Mouse (Mus musculus): ENCODE data around the gene Mex3a. TPM values are rescaled to one million over a fixed set of nuclear protein-coding genes. Genes with fewer than 3 reads are reported as not detected.
A peak's percentile ranks its signal among the peaks of the same experiment; 100 is the strongest.

The Mex3a gene
- polyA plus RNA-seq, 1 experiment from 2014 or later: 34.8 TPM

- H3K27ac ChIP-seq: peak overlapping the region; percentile 91
- H3K9me3 ChIP-seq (replicated peaks): no peaks in the 10 kb centered on the region
- H3K36me3 ChIP-seq: no peaks in the 10 kb centered on the region
- no peaks in the 10 kb centered on the region for H3K27me3 ChIP-seq (ENCODE audit: low read depth, poor library complexity, severe bottlenecking)
- WGBS: 57% methylated on average over 13 of the region's 13 CpGs
- peak overlapping the region; percentile 50 for H3K4me3 ChIP-seq
- DNase-seq (ENCODE audit: low spot score): no peak
- H3K4me1 ChIP-seq: peaks cover 61% of the 10 kb centered on the region
Measured at GRCm38 (mm10) chr3:88510421-88511289, 21.5 kb upstream of the Mex3a start.

- Histone ChIP-seq H3K9me3 (replicated peaks) (no peaks in the 10 kb centered on the region), H3K4me3 (peak overlapping the region; percentile 4; the same call in 1 of the 2 replicates), H3K27ac (peak overlapping the region; percentile 71), H3K4me1 (peaks cover 57% of the 10 kb centered on the region), H3K27me3 (ENCODE audit: low read depth, poor library complexity, severe bottlenecking) (peaks cover 6% of the 10 kb centered on the region; the same call in 1 of the 2 replicates), H3K36me3 (no peaks in the 10 kb centered on the region)
- no peak for DNase-seq (ENCODE audit: low spot score)
- WGBS: 59% methylated on average over 4 of the region's 4 CpGs
Measured at GRCm38 (mm10) chr3:88511559-88511958, 20.6 kb upstream of the Mex3a start.

GRCm38 (mm10) chr3:88512141-88512895 lies 19.9 kb upstream of the Mex3a start:
- Histone ChIP-seq H3K27me3 (ENCODE audit: low read depth, poor library complexity, severe bottlenecking) (peaks cover 6% of the 10 kb centered on the region; the same call in 1 of the 2 replicates), H3K36me3 (no peaks in the 10 kb centered on the region), H3K4me1 (peaks cover 51% of the 10 kb centered on the region), H3K27ac (peak overlapping the region; percentile 71), H3K4me3 (peak overlapping the region; percentile 4; the same call in 1 of the 2 replicates), H3K9me3 (replicated peaks) (no peaks in the 10 kb centered on the region)
- 52% methylated on average over 6 of the region's 6 CpGs for WGBS
- no peak for DNase-seq (ENCODE audit: low spot score)

- WGBS: 50% methylated on average over 11 of the region's 15 CpGs
- Histone ChIP-seq H3K27ac (peak overlapping the region; percentile 71), H3K4me3 (peak overlapping the region; percentile 4; the same call in 1 of the 2 replicates), H3K9me3 (replicated peaks) (no peaks in the 10 kb centered on the region), H3K27me3 (ENCODE audit: low read depth, poor library complexity, severe bottlenecking) (peaks cover 6% of the 10 kb centered on the region; the same call in 1 of the 2 replicates), H3K4me1 (peaks cover 52% of the 10 kb centered on the region), H3K36me3 (no peaks in the 10 kb centered on the region)
- no peak for DNase-seq (ENCODE audit: low spot score)
Measured at GRCm38 (mm10) chr3:88512896-88513545, 19.2 kb upstream of the Mex3a start.

- Histone ChIP-seq H3K27ac (peak overlapping the region; percentile 71), H3K4me3 (peak overlapping the region; percentile 4; the same call in 1 of the 2 replicates), H3K4me1 (peaks cover 56% of the 10 kb centered on the region), H3K9me3 (replicated peaks) (no peaks in the 10 kb centered on the region), H3K36me3 (no peaks in the 10 kb centered on the region), H3K27me3 (ENCODE audit: low read depth, poor library complexity, severe bottlenecking) (peaks cover 6% of the 10 kb centered on the region; the same call in 1 of the 2 replicates)
- no peak for DNase-seq (ENCODE audit: low spot score)
- WGBS: 82% methylated on average over 7 of the region's 7 CpGs
Measured at GRCm38 (mm10) chr3:88513546-88514115, 18.6 kb upstream of the Mex3a start.

GRCm38 (mm10) chr3:88514231-88515094 lies 17.7 kb upstream of the Mex3a start:
- no peaks in the 10 kb centered on the region for H3K36me3 ChIP-seq
- H3K27me3 ChIP-seq (ENCODE audit: low read depth, poor library complexity, severe bottlenecking): peaks cover 6% of the 10 kb centered on the region; the same call in 1 of the 2 replicates
- 80% methylated on average over 10 of the region's 10 CpGs for WGBS
- no peaks in the 10 kb centered on the region for H3K9me3 ChIP-seq (replicated peaks)
- H3K4me1 ChIP-seq: peaks cover 52% of the 10 kb centered on the region
- no peak overlapping the region for H3K4me3 ChIP-seq
- DNase-seq (ENCODE audit: low spot score): no peak
- H3K27ac ChIP-seq: peak overlapping the region; percentile 71

GRCm38 (mm10) chr3:88515095-88515386 lies 17.2 kb upstream of the Mex3a start:
- Histone ChIP-seq H3K4me1 (peaks cover 47% of the 10 kb centered on the region), H3K27me3 (ENCODE audit: low read depth, poor library complexity, severe bottlenecking) (peaks cover 6% of the 10 kb centered on the region; the same call in 1 of the 2 replicates), H3K27ac (no peak overlapping the region), H3K36me3 (no peaks in the 10 kb centered on the region), H3K4me3 (no peak overlapping the region), H3K9me3 (replicated peaks) (no peaks in the 10 kb centered on the region)
- no peak for DNase-seq (ENCODE audit: low spot score)
- 98% methylated on average over 2 of the region's 2 CpGs for WGBS

- Histone ChIP-seq H3K27ac (no peak overlapping the region), H3K36me3 (no peaks in the 10 kb centered on the region), H3K4me1 (peaks cover 35% of the 10 kb centered on the region), H3K4me3 (no peak overlapping the region), H3K9me3 (replicated peaks) (no peaks in the 10 kb centered on the region), H3K27me3 (ENCODE audit: low read depth, poor library complexity, severe bottlenecking) (peaks cover 6% of the 10 kb centered on the region; the same call in 1 of the 2 replicates)
- 87% methylated on average over 2 of the region's 2 CpGs for WGBS
- no peak for DNase-seq (ENCODE audit: low spot score)
Measured at GRCm38 (mm10) chr3:88516407-88516806, 15.8 kb upstream of the Mex3a start.

GRCm38 (mm10) chr3:88518411-88518810 lies 13.8 kb upstream of the Mex3a start:
- H3K9me3 ChIP-seq (replicated peaks): no peaks in the 10 kb centered on the region
- H3K27ac ChIP-seq: no peak overlapping the region
- WGBS: 73% methylated on average over 4 of the region's 4 CpGs
- H3K4me1 ChIP-seq: peaks cover 15% of the 10 kb centered on the region
- H3K27me3 ChIP-seq (ENCODE audit: low read depth, poor library complexity, severe bottlenecking): peaks cover 6% of the 10 kb centered on the region; the same call in 1 of the 2 replicates
- no peak overlapping the region for H3K4me3 ChIP-seq
- no peak for DNase-seq (ENCODE audit: low spot score)
- H3K36me3 ChIP-seq: peaks cover 14% of the 10 kb centered on the region

GRCm38 (mm10) chr3:88520078-88520477 lies 12.1 kb upstream of the Mex3a start:
- no peak overlapping the region for H3K4me3 ChIP-seq
- no peak for DNase-seq (ENCODE audit: low spot score)
- no peaks in the 10 kb centered on the region for H3K9me3 ChIP-seq (replicated peaks)
- peaks cover 31% of the 10 kb centered on the region for H3K36me3 ChIP-seq
- 90% methylated on average over 2 of the region's 2 CpGs for WGBS
- H3K4me1 ChIP-seq: peaks cover 6% of the 10 kb centered on the region; the same call in 1 of the 2 replicates
- H3K27me3 ChIP-seq (ENCODE audit: low read depth, poor library complexity, severe bottlenecking): peaks cover 6% of the 10 kb centered on the region; the same call in 1 of the 2 replicates
- no peak overlapping the region for H3K27ac ChIP-seq

- Histone ChIP-seq H3K27ac (no peak overlapping the region), H3K27me3 (ENCODE audit: low read depth, poor library complexity, severe bottlenecking) (peaks cover 4% of the 10 kb centered on the region; the same call in 1 of the 2 replicates), H3K36me3 (peaks cover 37% of the 10 kb centered on the region), H3K4me1 (peaks cover 9% of the 10 kb centered on the region), H3K9me3 (replicated peaks) (no peaks in the 10 kb centered on the region), H3K4me3 (no peak overlapping the region)
- WGBS: 93% methylated on average over 6 of the region's 6 CpGs
- no peak for DNase-seq (ENCODE audit: low spot score)
Measured at GRCm38 (mm10) chr3:88521156-88521555, 11.0 kb upstream of the Mex3a start.

Measured in limb, embryonic 10.5 days (tissue).